Mouse (Mus musculus) Patski (cell line): ENCODE results near the gene Fut1. TPM values are rescaled to one million over a fixed set of nuclear protein-coding genes. Genes with fewer than 3 reads are reported as not detected.

Source experiments
- ATAC-seq: fragments of 100-300 bp; one replicate; pipeline ENCODE4 v1.8.0; 2021
- CTCF ChIA-PET: fragments of 350-600 bp; sonication (Branson Sonifier 250); formaldehyde crosslinking; loops from one replicate; lab custom pipeline; 2022; ENCODE audit warnings: inconsistent platforms; lab: Charles Lee
- POLR2A ChIA-PET: fragments of 350-600 bp; sonication (Branson Sonifier 250); formaldehyde crosslinking; loops from one replicate; lab custom pipeline; 2022; ENCODE audit warnings: antibody characterized with exemption, inconsistent platforms; lab: Charles Lee
- DNase-seq: peaks from one replicate; pipeline ENCODE4 v3.0.0-alpha.2; 2011; ENCODE audit warnings: low read depth, low spot score
- H3K27me3 ChIP-seq: fragments of 371-371 bp; one replicate; pipeline ENCODE4 v1.5.1; 2021
- CTCF ChIP-seq: fragments of 100-300 bp; IDR thresholded peaks from one replicate; pipeline ENCODE4 v1.5.1; 2021
- in situ Hi-C: fragments of 300-500 bp; cut with MboI; formaldehyde crosslinking; loops from 3 replicates; pipeline ENCODE4 v1.11.1; 2018; ENCODE audit warnings: low pct_unique_long_range_greater_than_20kb, mixed read lengths
- polyA plus RNA-seq: library from polyadenylated mRNA; unstranded; gene quantifications from one replicate; pipeline ENCODE4 v1.2.3, GENCODE M21; 2021

The Fut1 gene
- polyA plus RNA-seq, 1 experiment from 2014 or later: 0.91 TPM

DNA sequence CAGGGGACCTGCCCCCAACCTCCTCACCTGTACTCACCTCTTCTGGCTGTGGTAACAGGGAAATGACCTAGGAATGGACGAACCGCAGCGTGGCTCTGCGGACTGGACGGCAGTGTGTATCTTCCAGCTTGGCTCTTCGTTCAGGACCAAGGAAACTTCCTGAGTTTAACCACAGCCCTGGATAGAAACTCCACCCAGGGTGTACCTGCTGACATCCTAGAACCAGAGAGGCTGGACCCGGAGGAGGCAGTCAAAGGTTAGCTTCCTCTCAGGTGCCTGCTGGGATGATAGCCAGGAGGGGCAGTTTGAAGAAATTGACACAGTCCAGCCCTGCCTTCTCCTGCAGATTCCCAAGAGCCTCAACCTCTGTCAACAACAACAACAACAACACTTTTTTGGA is 49.1 kb downstream of the Fut1 start, which contains the start of gene Fut2:
Gene Fut2 (minus strand): TSS at position 234 of the 400 bp plus-strand sequence.
- in situ Hi-C loops: no loop called here
- DNase-seq (no peak), ATAC-seq (no peak)
- no peaks in the 10 kb centered on the region for H3K27me3 ChIP-seq
- POLR2A ChIA-PET: no interaction called here
- CTCF ChIA-PET: interaction anchor here (1.9 to 2.6 kb wide), 2 partner anchors 10 to 17 kb away, joined by 6 to 10 read pairs; partner anchors contain the start of gene Ntn5
- TF ChIP-seq CTCF: no peak

DNA sequence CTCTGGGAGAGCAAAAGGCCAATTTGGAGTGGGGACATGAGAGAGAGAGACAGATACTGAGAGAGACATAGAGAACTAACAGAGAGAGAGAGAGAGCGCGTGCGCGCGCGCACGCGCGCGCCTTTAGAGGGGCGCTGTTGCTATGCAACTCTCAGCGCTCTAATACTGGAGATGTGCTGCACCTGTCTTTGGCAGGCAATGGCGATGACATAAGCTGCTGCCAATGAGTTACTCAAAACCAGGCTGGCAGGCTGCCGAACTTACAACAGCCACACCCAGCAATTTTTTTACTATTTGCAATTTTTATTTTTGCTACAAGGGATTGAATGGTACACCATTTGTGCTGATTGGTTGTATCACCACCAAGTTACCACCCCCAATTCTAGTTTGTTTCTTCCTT is 50.7 kb downstream of the Fut1 start:
- DNase-seq (no peak), ATAC-seq (no peak)
- no peaks in the 10 kb centered on the region for H3K27me3 ChIP-seq
- no peak for TF ChIP-seq CTCF
- in situ Hi-C loops: no loop called here
- POLR2A ChIA-PET: no interaction called here
- CTCF ChIA-PET: no interaction called here

- no peak for TF ChIP-seq CTCF
- in situ Hi-C loops: no loop called here
- ATAC-seq: no peak
- CTCF ChIA-PET: interaction anchor here (0.8 kb wide), 1 partner anchor 14 kb away, joined by 3 read pairs; no protein-coding TSS in a partner anchor
- no peak for DNase-seq
- H3K27me3 ChIP-seq: no peaks in the 10 kb centered on the region
- POLR2A ChIA-PET: no interaction called here
Observed at GRCm38 (mm10) chr7:45668921-45669320, 51.8 kb downstream of the Fut1 start.

Other genes with a start within 250 kb of the Fut1 start
- gene Lin7b, start 246.7 kb upstream of the Fut1 start, polyA plus RNA-seq: 4.7 TPM
- 328 TPM for gene Snrnp70, start 221.5 kb upstream of the Fut1 start, polyA plus RNA-seq
- 0.27 TPM for gene Kcna7, start 211.6 kb upstream of the Fut1 start, polyA plus RNA-seq
- 3.0 TPM for gene Ntf5, start 203.6 kb upstream of the Fut1 start, polyA plus RNA-seq
- 0.14 TPM for gene Lhb, start 196.5 kb upstream of the Fut1 start, polyA plus RNA-seq
- 59.3 TPM for gene Gys1, start 182.4 kb upstream of the Fut1 start, polyA plus RNA-seq
- gene Ruvbl2, start 179.2 kb upstream of the Fut1 start, polyA plus RNA-seq: 82.1 TPM
- gene Ftl1, start 157.4 kb upstream of the Fut1 start, polyA plus RNA-seq: 15.6 TPM
- gene Bax, start 150.4 kb upstream of the Fut1 start, polyA plus RNA-seq: 201 TPM
- gene Tulp2, start 135.4 kb upstream of the Fut1 start, polyA plus RNA-seq: 0.47 TPM
- not detected for gene Gm45808, start 130.5 kb upstream of the Fut1 start, polyA plus RNA-seq
- 0.06 TPM for gene Dhdh, start 128.5 kb upstream of the Fut1 start, polyA plus RNA-seq
- gene Nucb1, start 106.9 kb upstream of the Fut1 start, polyA plus RNA-seq: 506 TPM
- 123 TPM for gene Ppp1r15a, start 91.0 kb upstream of the Fut1 start, polyA plus RNA-seq
- 2.2 TPM for gene Plekha4, start 91.0 kb upstream of the Fut1 start, polyA plus RNA-seq
- 1.6 TPM for gene Hsd17b14, start 62.4 kb upstream of the Fut1 start, polyA plus RNA-seq
- gene Bcat2, start 47.1 kb upstream of the Fut1 start, polyA plus RNA-seq: 57.2 TPM
- gene Fgf21, start 1.8 kb upstream of the Fut1 start, polyA plus RNA-seq: 0.14 TPM
- 0.12 TPM for gene Izumo1, start 4.5 kb downstream of the Fut1 start, polyA plus RNA-seq
- 1.6 TPM for gene Rasip1, start 10.2 kb downstream of the Fut1 start, polyA plus RNA-seq
- gene Mamstr, start 22.7 kb downstream of the Fut1 start, polyA plus RNA-seq: 0.40 TPM
- gene Fut2, start 49.1 kb downstream of the Fut1 start, polyA plus RNA-seq: 0.23 TPM
- gene Ntn5, start 66.7 kb downstream of the Fut1 start, polyA plus RNA-seq: 2.3 TPM
- gene Sec1, start 77.1 kb downstream of the Fut1 start, polyA plus RNA-seq: 4.4 TPM
- 43.7 TPM for gene Car11, start 82.6 kb downstream of the Fut1 start, polyA plus RNA-seq
- gene Dbp, start 87.8 kb downstream of the Fut1 start, polyA plus RNA-seq: 73.2 TPM
- gene Rpl18, start 98.2 kb downstream of the Fut1 start, polyA plus RNA-seq: 807 TPM
- 28.0 TPM for gene Sphk2, start 100.7 kb downstream of the Fut1 start, polyA plus RNA-seq
- gene Fam83e, start 103.9 kb downstream of the Fut1 start, polyA plus RNA-seq: 0.04 TPM
- gene Spaca4, start 108.5 kb downstream of the Fut1 start, polyA plus RNA-seq: not detected
- gene Lmtk3, start 166.4 kb downstream of the Fut1 start, polyA plus RNA-seq: 12.0 TPM
- gene Sult2b1, start 167.4 kb downstream of the Fut1 start, polyA plus RNA-seq: 1.4 TPM
- gene Cyth2, start 197.3 kb downstream of the Fut1 start, polyA plus RNA-seq: 149 TPM
- 16.6 TPM for gene Kcnj14, start 207.5 kb downstream of the Fut1 start, polyA plus RNA-seq
- 32.6 TPM for gene Grwd1, start 213.7 kb downstream of the Fut1 start, polyA plus RNA-seq